Mouse (Mus musculus) liver, embryonic 13.5 days (tissue): Measurements from ENCODE around the gene Pcbd2. TPM values are rescaled to one million over a fixed set of nuclear protein-coding genes. Genes with fewer than 3 reads are reported as not detected.
A peak's percentile ranks its signal among the peaks of the same experiment; 100 is the strongest.
"Not testable (repeated sequence)": the region's sequence is repeated elsewhere in the genome, so short reads cannot be mapped to it uniquely, and the experiment has no call there.

Experiments used
- ATAC-seq: fragments of 200-750 bp; cut with Nextera tagmentation; 2 replicates; pipeline ENCODE4 v1.8.0; 2017; ENCODE audit warnings: low read depth, mild to moderate bottlenecking, moderate number of reproducible peaks, moderate library complexity
- DNase-seq: peaks from one replicate; pipeline ENCODE4 v3.0.0; 2022
- H3K27ac ChIP-seq: fragments of 300-500 bp; sonication (generic); 2 replicates; pipeline ENCODE4 v1.5.1; 2015; ENCODE audit warnings: moderate library complexity, mild to moderate bottlenecking, inconsistent platforms
- H3K27me3 ChIP-seq: fragments of 300-500 bp; sonication (generic); 2 replicates; pipeline ENCODE4 v1.6.1; 2015; ENCODE audit warnings: mild to moderate bottlenecking, inconsistent platforms
- H3K36me3 ChIP-seq: fragments of 300-500 bp; sonication (generic); 2 replicates; pipeline ENCODE4 v1.6.1; 2015; ENCODE audit warnings: mild to moderate bottlenecking, inconsistent platforms
- H3K4me1 ChIP-seq: fragments of 300-500 bp; sonication (generic); replicated peaks from 2 replicates; pipeline ENCODE4 v1.6.1; 2015; ENCODE audit warnings: inconsistent platforms
- H3K4me2 ChIP-seq: fragments of 300-500 bp; sonication (generic); 2 replicates; pipeline ENCODE4 v1.6.1; 2015; ENCODE audit warnings: inconsistent platforms, mild to moderate bottlenecking, moderate library complexity
- H3K4me3 ChIP-seq: fragments of 300-500 bp; sonication (generic); replicated peaks from 2 replicates; pipeline ENCODE4 v1.5.1; 2015; ENCODE audit warnings: mild to moderate bottlenecking, inconsistent platforms
- H3K9ac ChIP-seq: fragments of 300-500 bp; sonication (generic); 2 replicates; pipeline ENCODE4 v1.6.1; 2015; ENCODE audit warnings: mild to moderate bottlenecking, inconsistent platforms
- H3K9me3 ChIP-seq: fragments of 300-500 bp; sonication (generic); replicated peaks from 2 replicates; pipeline ENCODE4 v1.6.1; 2016; ENCODE audit warnings: inconsistent platforms
- WGBS: fragments of 180-500 bp; shearing (Covaris S2); methylation state at CpG from one replicate; pipeline ENCODE4 v1.1.7; 2015; ENCODE audit not compliant: insufficient replicate concordance; 5-methylcytosine and 5-hydroxymethylcytosine counted together
- polyA plus RNA-seq: library from polyadenylated mRNA; unstranded; fragments of >200 nt; fragmentation: Nextera tagmentation; extraction: Ambion mirVana; gene quantifications from 2 replicates; pipeline ENCODE4 v1.2.1, GENCODE M21; 2015

Pcbd2 gene
- polyA plus RNA-seq = 40.9 and 45.3 TPM in 2 replicates

GRCm38 (mm10) chr13:55727120-55727838 lies at the start of gene Pcbd2:
Pcbd2 (plus strand) TSS chr13:55727368.
- peak within 1 kb of the TSS; percentile 87 for H3K9ac ChIP-seq
- under 1% methylated on average over 64 of the region's 73 CpGs for WGBS
- peak within 1 kb of the TSS; percentile 78 for H3K4me3 ChIP-seq
- H3K9me3 ChIP-seq = no peaks in the 10 kb centered on the region
- DNase-seq (peak; percentile 88), ATAC-seq (peak; percentile 91)
- H3K4me2 ChIP-seq = peak within 1 kb of the TSS; percentile 86
- H3K27ac ChIP-seq = peak within 1 kb of the TSS; percentile 98
- 0 out of 2 replicates have a peak, but pooled peaks cover 4% of the 10 kb centered on the region for H3K36me3 ChIP-seq
- H3K4me1 ChIP-seq = peaks cover 17% of the 10 kb centered on the region
- no peaks in the 10 kb centered on the region for H3K27me3 ChIP-seq

GRCm38 (mm10) chr13:55682201-55682600 lies 45.0 kb upstream of the Pcbd2 start:
- no peak for ATAC-seq

GRCm38 (mm10) chr13:55683581-55683980 lies 43.6 kb upstream of the Pcbd2 start:
- H3K4me2 ChIP-seq = no peak overlapping the region
- no peaks in the 10 kb centered on the region for H3K27me3 ChIP-seq
- H3K9me3 ChIP-seq = no peaks in the 10 kb centered on the region
- DNase-seq = no peak
- no peak overlapping the region for H3K27ac ChIP-seq
- no peak for ATAC-seq
- peaks cover 35% of the 10 kb centered on the region for H3K36me3 ChIP-seq
- peaks cover 12% of the 10 kb centered on the region for H3K4me1 ChIP-seq
- H3K9ac ChIP-seq = no peak overlapping the region
- no peak overlapping the region for H3K4me3 ChIP-seq
- WGBS = 81% methylated on average over 3 of the region's 3 CpGs

More at GRCm38 (mm10) chr13:55682201-55682600, 45.0 kb upstream of the Pcbd2 start:
- peaks cover 49% of the 10 kb centered on the region for H3K36me3 ChIP-seq
- no peaks in the 10 kb centered on the region for H3K9me3 ChIP-seq
- H3K27me3 ChIP-seq = no peaks in the 10 kb centered on the region
- H3K4me1 ChIP-seq = peaks cover 10% of the 10 kb centered on the region
- no peak for DNase-seq
- H3K9ac ChIP-seq = no peak overlapping the region
- no peak overlapping the region for H3K4me2 ChIP-seq
- H3K27ac ChIP-seq = no peak overlapping the region
- WGBS = 85% methylated on average over 9 of the region's 9 CpGs
- no peak overlapping the region for H3K4me3 ChIP-seq

- ATAC-seq (no peak), DNase-seq (no peak)
- Histone ChIP-seq H3K9ac (no peak overlapping the region), H3K27ac (no peak overlapping the region), H3K4me2 (no peak overlapping the region), H3K36me3 (peaks cover 11% of the 10 kb centered on the region; the same call in 1 of the 2 replicates), H3K9me3 (no peaks in the 10 kb centered on the region), H3K4me3 (no peak overlapping the region), H3K27me3 (no peaks in the 10 kb centered on the region), H3K4me1 (peaks cover 12% of the 10 kb centered on the region)
- WGBS = 65% methylated on average over 9 of the region's 9 CpGs
Measured at GRCm38 (mm10) chr13:55686107-55686633, 41.0 kb upstream of the Pcbd2 start.

GRCm38 (mm10) chr13:55687927-55688602 lies 39.1 kb upstream of the Pcbd2 start:
- DNase-seq = no peak
- Histone ChIP-seq H3K4me2 (no peak overlapping the region), H3K36me3 (no peaks in the 10 kb centered on the region), H3K4me3 (no peak overlapping the region), H3K27me3 (no peaks in the 10 kb centered on the region), H3K9ac (no peak overlapping the region), H3K4me1 (peaks cover 17% of the 10 kb centered on the region), H3K9me3 (no peaks in the 10 kb centered on the region), H3K27ac (no peak overlapping the region)
- WGBS = 57% methylated on average over 4 of the region's 4 CpGs
- ATAC-seq = no peak

- H3K4me2 ChIP-seq = peak within 1 kb of the TSS; percentile 82
- peak within 1 kb of the TSS; percentile 98 for H3K27ac ChIP-seq
- peak within 1 kb of the TSS; percentile 98 for H3K4me3 ChIP-seq
- WGBS = 2% methylated on average over 51 of the region's 51 CpGs
- 0 out of 2 replicates have a peak, but pooled peaks cover 8% of the 10 kb centered on the region for H3K36me3 ChIP-seq
- peak; percentile 96 for ATAC-seq
- peaks cover 38% of the 10 kb centered on the region for H3K4me1 ChIP-seq
- peak within 1 kb of the TSS; percentile 99 for H3K9ac ChIP-seq
- no peaks in the 10 kb centered on the region for H3K27me3 ChIP-seq
- DNase-seq = peak; percentile 84
- no peaks in the 10 kb centered on the region for H3K9me3 ChIP-seq
Measured at GRCm38 (mm10) chr13:55692535-55693242, 34.5 kb upstream of the Pcbd2 start, which contains the start of gene B230219D22Rik. B230219D22Rik (plus strand) TSS chr13:55693124.

- no peaks in the 10 kb centered on the region for H3K9me3 ChIP-seq
- peaks cover 38% of the 10 kb centered on the region for H3K4me1 ChIP-seq
- peak; percentile 77 for ATAC-seq
- no peaks in the 10 kb centered on the region for H3K27me3 ChIP-seq
- peak overlapping the region; percentile 82 for H3K4me2 ChIP-seq
- peak overlapping the region; percentile 99 for H3K9ac ChIP-seq
- under 1% methylated on average over 56 of the region's 70 CpGs for WGBS
- peak; percentile 17 for DNase-seq
- peak overlapping the region; percentile 98 for H3K27ac ChIP-seq
- peak overlapping the region; percentile 98 for H3K4me3 ChIP-seq
- H3K36me3 ChIP-seq = peaks cover 11% of the 10 kb centered on the region
Measured at GRCm38 (mm10) chr13:55693243-55693721, 33.9 kb upstream of the Pcbd2 start.

GRCm38 (mm10) chr13:55694110-55694509 lies 33.1 kb upstream of the Pcbd2 start:
- Histone ChIP-seq H3K4me2 (peak overlapping the region; percentile 82), H3K27me3 (no peaks in the 10 kb centered on the region), H3K4me3 (peak overlapping the region; percentile 98), H3K9ac (peak overlapping the region; percentile 99), H3K27ac (peak overlapping the region; percentile 98), H3K9me3 (no peaks in the 10 kb centered on the region), H3K4me1 (peaks cover 38% of the 10 kb centered on the region), H3K36me3 (peaks cover 19% of the 10 kb centered on the region)
- no peak for ATAC-seq
- WGBS = 15% methylated on average over 8 of the region's 8 CpGs
- DNase-seq = no peak

GRCm38 (mm10) chr13:55695989-55696388 lies 31.2 kb upstream of the Pcbd2 start:
- peaks cover 37% of the 10 kb centered on the region for H3K36me3 ChIP-seq
- not testable (repeated sequence) for H3K9ac ChIP-seq, H3K9me3 ChIP-seq, H3K4me2 ChIP-seq, H3K27ac ChIP-seq, DNase-seq, ATAC-seq, H3K27me3 ChIP-seq, H3K4me3 ChIP-seq
- 50% methylated on average over 1 of the region's 3 CpGs for WGBS
- peaks cover 38% of the 10 kb centered on the region for H3K4me1 ChIP-seq

- 80% methylated on average over 4 of the region's 4 CpGs for WGBS
- no peak for DNase-seq
- H3K27ac ChIP-seq = no peak overlapping the region
- H3K9me3 ChIP-seq = no peaks in the 10 kb centered on the region
- H3K36me3 ChIP-seq = peaks cover 45% of the 10 kb centered on the region
- H3K27me3 ChIP-seq = no peaks in the 10 kb centered on the region
- no peaks in the 10 kb centered on the region for H3K4me1 ChIP-seq
- no peak overlapping the region for H3K4me2 ChIP-seq
- H3K9ac ChIP-seq = no peak overlapping the region
- no peak for ATAC-seq
- no peak overlapping the region for H3K4me3 ChIP-seq
Measured at GRCm38 (mm10) chr13:55704301-55704700, 22.9 kb upstream of the Pcbd2 start.

- Histone ChIP-seq H3K27ac (no peak overlapping the region), H3K4me3 (no peak overlapping the region), H3K9ac (no peak overlapping the region), H3K4me2 (no peak overlapping the region), H3K27me3 (no peaks in the 10 kb centered on the region), H3K9me3 (no peaks in the 10 kb centered on the region), H3K36me3 (peaks cover under 1% of the 10 kb centered on the region), H3K4me1 (peaks cover 20% of the 10 kb centered on the region)
- no peak for DNase-seq
- no peak for ATAC-seq
- 74% methylated on average over 3 of the region's 3 CpGs for WGBS
Measured at GRCm38 (mm10) chr13:55712846-55713245, 14.3 kb upstream of the Pcbd2 start.
